Mouse (Mus musculus) 3134 (cell line): Measurements from ENCODE around the gene Irs1.

Experiments
- DNase-seq: peaks from one replicate; pipeline ENCODE4 v3.0.0-alpha.2; 2011; ENCODE audit warnings: low spot score; ENCODE audit not compliant: insufficient read length; ENCODE audit errors: extremely low read depth

Gene Irs1

GRCm38 (mm10) chr1:82291151-82291797 is at the start of gene Irs1:
Gene Irs1 (minus strand): TSS chr1:82291416.
- peak; percentile 96 for DNase-seq

DNA sequence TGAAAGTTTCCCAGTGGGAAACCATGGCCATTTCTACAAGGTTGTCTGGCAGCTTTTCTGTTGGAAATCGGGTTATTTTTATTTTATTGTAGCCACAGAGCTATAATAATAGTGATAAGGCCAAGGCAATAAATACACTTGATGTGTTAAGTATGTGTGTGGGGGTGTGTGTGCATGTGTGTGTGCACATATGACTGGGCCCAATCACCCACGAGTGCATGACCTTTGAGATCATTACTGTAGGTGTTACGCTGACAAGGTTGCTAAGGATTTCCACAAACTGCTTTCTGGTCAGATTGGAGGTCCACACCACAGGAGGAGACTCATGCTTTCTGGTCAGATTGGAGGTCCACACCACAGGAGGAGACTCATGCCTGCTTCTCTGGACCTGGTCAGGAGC is 43.3 kb upstream of the Irs1 start:
- DNase-seq, result no peak

DNA sequence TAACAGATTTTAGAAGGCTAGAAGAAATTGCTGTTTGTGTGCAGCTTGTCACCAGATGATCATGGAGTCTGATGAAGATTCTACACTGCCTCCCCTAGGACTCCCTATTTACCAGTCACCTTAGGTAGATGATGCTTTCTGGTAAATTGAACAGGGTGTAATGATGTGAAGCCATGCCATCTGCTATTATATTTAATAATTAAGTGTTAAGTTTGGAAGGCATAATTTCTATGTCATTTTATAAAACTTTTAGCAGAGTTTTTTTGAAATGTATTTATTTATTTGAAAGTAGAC is 38.7 kb upstream of the Irs1 start:
- DNase-seq, result no peak

GRCm38 (mm10) chr1:82329237-82329953 is 38.2 kb upstream of the Irs1 start:
- DNase-seq, result no peak

GRCm38 (mm10) chr1:82328033-82328775 is 37.0 kb upstream of the Irs1 start:
- no peak for DNase-seq

DNA sequence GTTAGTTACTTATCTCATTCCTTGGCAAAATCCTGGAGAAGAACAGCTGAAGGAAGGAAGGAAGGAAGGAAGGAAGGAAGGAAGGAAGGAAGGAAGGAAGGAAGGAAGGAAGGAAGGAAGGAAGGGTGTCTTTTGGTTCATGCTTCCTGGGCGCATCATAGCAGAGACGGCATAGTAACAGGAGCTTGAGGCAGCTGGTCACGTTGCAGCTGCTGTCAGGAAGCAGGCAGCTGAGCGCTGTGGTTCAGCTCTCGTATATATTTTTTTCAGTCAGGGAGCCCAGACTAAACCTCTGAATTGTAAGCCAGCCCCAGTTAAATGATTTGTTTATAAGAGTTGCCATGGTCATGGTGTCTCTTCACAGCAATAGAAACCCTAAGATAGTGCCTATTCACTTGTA is 34.9 kb upstream of the Irs1 start:
- no peak for DNase-seq

- DNase-seq, result no peak
Measured at GRCm38 (mm10) chr1:82324131-82324785, 33.0 kb upstream of the Irs1 start.

DNA sequence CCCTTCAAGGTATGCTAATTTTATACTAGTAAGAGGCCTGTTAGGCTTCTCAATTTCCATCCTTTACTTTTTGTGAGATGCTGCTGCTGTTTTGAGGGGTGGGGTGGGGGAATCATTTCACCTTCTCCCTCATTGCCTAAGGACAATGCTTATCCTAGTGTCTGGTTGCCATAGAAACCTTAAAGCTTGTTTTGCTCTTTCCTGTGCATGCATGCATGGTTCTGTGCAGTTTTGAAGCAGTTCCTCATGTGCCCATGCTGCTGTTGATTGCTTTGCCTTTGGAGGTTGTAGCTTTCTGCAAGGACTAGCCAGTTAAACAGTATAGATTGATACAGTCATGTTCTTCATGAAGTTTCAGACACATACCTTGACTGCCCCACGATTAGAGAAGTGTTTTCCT is 30.2 kb upstream of the Irs1 start:
- no peak for DNase-seq

DNA sequence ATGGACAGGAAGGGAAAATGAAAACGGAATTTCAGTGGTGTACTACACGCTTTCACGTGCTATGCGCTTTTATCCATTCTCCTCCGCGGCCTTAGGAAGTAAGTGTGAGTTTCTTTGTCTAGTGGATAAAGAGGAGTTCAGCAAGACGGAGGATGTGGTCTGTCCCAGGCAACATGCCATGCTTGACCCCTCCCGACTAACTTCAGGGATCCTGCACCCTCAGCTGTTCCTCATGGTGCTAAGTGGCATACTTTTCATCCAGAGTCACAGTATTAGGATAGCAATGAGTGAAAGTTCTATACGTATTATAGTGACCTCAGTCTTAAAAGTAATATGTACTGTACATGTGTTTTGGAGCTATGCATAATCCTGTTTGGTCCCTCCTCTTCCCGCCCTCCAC is 29.6 kb upstream of the Irs1 start:
- no peak for DNase-seq

- DNase-seq, result no peak
Measured at GRCm38 (mm10) chr1:82320456-82320855, 29.2 kb upstream of the Irs1 start.

GRCm38 (mm10) chr1:82316746-82317126 is 25.5 kb upstream of the Irs1 start:
- DNase-seq, result no peak

DNA sequence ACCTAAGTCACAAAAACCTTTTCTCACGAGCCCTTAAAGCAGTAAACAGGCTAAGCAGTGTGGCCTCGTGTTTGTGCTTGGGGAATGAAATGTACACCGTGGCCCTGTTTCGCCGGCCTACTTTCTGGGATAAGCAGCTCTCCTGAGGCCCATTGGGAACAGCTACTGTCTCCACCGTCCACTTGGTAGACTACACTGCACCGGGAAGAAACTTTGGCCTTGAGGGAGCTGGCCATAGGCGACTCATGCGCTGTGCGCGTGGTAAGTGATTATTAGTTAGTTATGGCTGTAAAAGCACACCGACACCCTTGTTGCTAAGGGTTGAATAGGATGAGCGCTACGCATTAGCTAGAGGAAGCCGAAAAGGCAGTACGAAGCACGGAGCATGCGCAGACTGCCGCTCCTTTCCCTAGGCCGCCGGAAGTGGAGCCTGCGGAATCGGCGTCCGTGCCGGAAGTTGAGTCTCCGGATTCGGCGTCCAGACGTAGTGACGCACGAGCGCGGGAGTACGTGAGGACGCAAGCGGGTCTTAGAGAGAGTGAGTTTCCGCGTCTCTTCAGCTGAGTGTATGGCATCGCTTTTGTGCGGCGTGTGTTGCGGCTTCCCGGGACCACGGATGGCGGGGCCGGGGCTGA is 25.0 kb upstream of the Irs1 start, which contains the start of gene Rhbdd1:
Gene Rhbdd1, plus strand, starts transcription at position 342 of the 635 bp plus-strand sequence.
- peak; percentile 92 for DNase-seq

GRCm38 (mm10) chr1:82304483-82304882 is 13.3 kb upstream of the Irs1 start:
- no peak for DNase-seq

GRCm38 (mm10) chr1:82298586-82298985 is 7.4 kb upstream of the Irs1 start:
- DNase-seq, result no peak

GRCm38 (mm10) chr1:82294102-82294501 is 2.9 kb upstream of the Irs1 start:
- DNase-seq, result peak; percentile 27

DNA sequence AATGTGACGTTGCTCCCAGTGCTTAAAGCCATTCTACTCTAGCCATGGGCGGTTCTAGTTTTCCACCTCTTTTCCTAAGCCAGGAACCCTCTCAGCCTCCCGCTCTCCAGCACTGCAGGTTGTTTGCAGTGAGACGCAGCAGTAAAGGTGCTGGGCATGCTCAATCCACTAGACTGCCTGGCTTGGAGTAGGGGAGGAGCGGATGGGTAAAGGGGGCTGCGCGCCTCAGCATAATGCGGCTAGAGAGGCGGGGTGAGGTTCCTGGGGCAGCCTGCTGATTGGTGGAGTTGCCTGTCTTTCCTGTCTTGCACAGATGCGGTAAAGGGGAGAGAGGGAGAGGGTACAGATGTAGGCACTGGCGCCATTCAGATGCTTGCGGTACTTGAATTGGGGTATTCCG is 1.6 kb upstream of the Irs1 start:
- DNase-seq, result no peak

- no peak for DNase-seq
Measured at GRCm38 (mm10) chr1:82291930-82292712, 905 bp upstream of the Irs1 start.

- DNase-seq, result no peak
Measured at GRCm38 (mm10) chr1:82290723-82291150, 479 bp downstream of the Irs1 start.

- DNase-seq, result peak; percentile 74
Measured at GRCm38 (mm10) chr1:82289990-82290681, 1.1 kb downstream of the Irs1 start.
